Comparison of ENCODE assay signal across 7 mouse cellular contexts in the genomic region with DNA sequence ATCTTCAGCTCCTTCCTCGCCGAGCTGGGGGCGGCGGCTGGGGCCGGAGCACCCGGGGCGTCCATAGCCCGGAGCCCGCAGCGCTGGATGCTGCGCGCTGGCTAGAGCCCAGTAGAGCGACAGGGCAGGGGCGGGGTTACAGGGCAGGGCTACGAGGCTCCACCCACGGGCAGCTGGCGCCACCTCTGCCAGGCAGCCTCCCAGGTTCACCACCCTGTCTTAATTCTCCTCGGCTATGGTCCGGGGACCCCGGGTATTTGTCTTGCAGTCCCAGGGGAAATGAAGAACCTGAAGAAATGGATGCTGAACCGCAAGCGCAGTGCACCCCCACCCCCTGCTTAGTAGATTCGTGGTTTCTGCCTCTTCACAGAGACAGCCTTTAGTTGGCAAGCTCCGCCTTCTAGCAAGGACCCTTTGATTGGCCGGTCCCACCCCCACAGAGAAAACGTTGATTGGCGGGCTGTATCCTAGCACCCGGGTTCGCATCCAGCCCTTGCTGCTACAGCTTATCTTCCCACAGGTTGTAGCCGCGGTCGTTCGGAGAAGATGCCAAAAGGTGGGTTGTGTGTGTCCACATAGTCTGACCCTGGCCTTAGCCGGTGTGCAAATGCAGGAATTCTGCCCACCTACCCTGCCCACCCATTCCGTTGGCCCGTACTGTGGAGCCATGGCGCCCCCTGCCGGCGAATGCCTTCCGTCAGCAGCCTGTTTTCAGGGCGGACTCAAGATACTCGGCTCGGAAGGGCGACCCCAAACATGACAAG. TPM values are rescaled to one million over a fixed set of nuclear protein-coding genes. Genes with fewer than 3 reads are reported as not detected.
DNase-seq lines count a peak whose midpoint lies in the region; ATAC-seq lines count a peak whose summit lies in the region.

Gene Rhof, minus strand, starts transcription at position 385 of the 764 bp plus-strand sequence.

- ATAC-seq in inflammation-experienced regulatory T-cells, adult 6 months: peak; percentile 68
- ATAC-seq in megakaryocyte-erythroid progenitor cell, adult 5-6 weeks (replicated peaks; ENCODE audit: low FRiP score, low TSS enrichment, poor library complexity, severe bottlenecking): peak; percentile 58

- DNase-seq in adrenal gland, adult 2 months: peak; percentile 90
- peak; percentile 86 for DNase-seq in embryo, embryonic 10 days (ENCODE audit: low spot score)
- peak; percentile 81 for DNase-seq in gastrocnemius, postnatal 14 days
- DNase-seq in left cerebral cortex, postnatal 25 days (ENCODE audit: low spot score in 2 of 2): peak; percentile 87 to 93
- peak; percentile 90 for DNase-seq in right cerebral cortex, postnatal 4 days

- intact Hi-C loops in gastrocnemius, postnatal 14 days (cut with DNase I; ENCODE audit: low total_unique reads): loop anchor here (2.0 kb wide), 1 partner anchor 16 kb away; no protein-coding TSS in a partner anchor
- intact Hi-C loops in left cerebral cortex, postnatal 25 days (cut with DNase I): loop anchor here (1.0 to 5.0 kb wide), 4 partner anchors 16 to 70 kb away; no protein-coding TSS in a partner anchor

RNA-seq across cellular contexts. Expression of gene Rhof, which starts in this region (rescaled TPM):
- 1 to 10 TPM in 1 of 2 experiments, under 1 TPM in 1; 0.84 to 3.8 TPM for total RNA-seq in adrenal gland, adult 2 months (2021)
- polyA plus RNA-seq in adrenal gland, adult 2 months (2012; rRNA removed): 1.7 and 3.6 TPM in 2 replicates
- under 1 TPM; 0.27 to 0.51 TPM for total RNA-seq in gastrocnemius, postnatal 14 days (2021)
- 10 to 100 TPM; 62.4 to 71.7 (median 66.6) TPM for polyA plus RNA-seq in inflammation-experienced regulatory T-cells, adult 6 months (2017; shearing (Covaris generic))
- total RNA-seq in left cerebral cortex, postnatal 25 days (2021): 10 to 100 TPM; 48.6 to 55.2 TPM
- total RNA-seq in megakaryocyte-erythroid progenitor cell, adult 5-6 weeks (2014; fragmentation: Nextera tagmentation): 3.2 TPM in 1 of 2 replicates, not detected in the other
- total RNA-seq in megakaryocyte-erythroid progenitor cell, adult 5-6 weeks (2017): 0.61 and 1.1 TPM in 2 replicates

Comparison
In these comparisons a context has a peak if more than half of its experiments do, and no peak if none do; other contexts are left out.
1. Peak in every context shown above with its lines: DNase-seq and ATAC-seq.
2. RNA of gene Rhof (total RNA-seq): 48.6 to 55.2 TPM in left cerebral cortex, postnatal 25 days; 0.84 to 3.8 TPM in adrenal gland, adult 2 months, 0.61 to 3.2 TPM in megakaryocyte-erythroid progenitor cell, adult 5-6 weeks and 0.27 to 0.51 TPM in gastrocnemius, postnatal 14 days; every median in the first group is over 10 times any median in the second.
3. RNA of gene Rhof (polyA plus RNA-seq): 62.4 to 71.7 TPM in inflammation-experienced regulatory T-cells, adult 6 months; 1.7 to 3.6 TPM in adrenal gland, adult 2 months; every median in the first group is over 10 times any median in the second.
4. Peak in DNase-seq in gastrocnemius, postnatal 14 days; RNA of the gene not detected or under 1 TPM.